Mouse (Mus musculus) neural tube, embryonic 11.5 days (tissue): Measurements from ENCODE around the gene Zranb1. TPM values are rescaled to one million over a fixed set of nuclear protein-coding genes. Genes with fewer than 3 reads are reported as not detected.

Source experiments
- ATAC-seq: fragments of 200-750 bp; cut with Nextera tagmentation; 2 replicates; pipeline ENCODE4 v1.8.0; 2017; ENCODE audit warnings: moderate number of reproducible peaks, mild to moderate bottlenecking, moderate TSS enrichment, moderate library complexity; ENCODE audit not compliant: insufficient read depth, low FRiP score, low TSS enrichment
- DNase-seq: peaks from one replicate; pipeline ENCODE4 v3.0.0-alpha.2; 2015; ENCODE audit warnings: low spot score
- H3K27ac ChIP-seq: fragments of 300-500 bp; sonication (generic); 2 replicates; pipeline ENCODE4 v1.5.1; 2014; ENCODE audit warnings: low read depth, mild to moderate bottlenecking, low read length
- H3K27me3 ChIP-seq: fragments of 300-500 bp; sonication (generic); 2 replicates; pipeline ENCODE4 v1.6.1; 2014; ENCODE audit warnings: mild to moderate bottlenecking, low read length, mixed read lengths; ENCODE audit not compliant: control insufficient read depth, insufficient read depth
- H3K36me3 ChIP-seq: fragments of 300-500 bp; sonication (generic); 2 replicates; pipeline ENCODE4 v1.6.1; 2014; ENCODE audit warnings: mild to moderate bottlenecking, low read length, moderate library complexity, mixed read lengths; ENCODE audit not compliant: control insufficient read depth, insufficient read depth
- H3K4me1 ChIP-seq: fragments of 300-500 bp; sonication (generic); 2 replicates; pipeline ENCODE4 v1.6.1; 2014; ENCODE audit warnings: low read length, mixed read lengths; ENCODE audit not compliant: control insufficient read depth, insufficient read depth
- H3K4me2 ChIP-seq: fragments of 300-500 bp; sonication (generic); 2 replicates; pipeline ENCODE4 v1.6.1; 2014; ENCODE audit warnings: low read depth, mild to moderate bottlenecking, moderate library complexity
- H3K4me3 ChIP-seq: fragments of 300-500 bp; sonication (generic); 2 replicates; pipeline ENCODE4 v1.5.1; 2014; ENCODE audit warnings: low read depth, low read length
- H3K9ac ChIP-seq: fragments of 300-500 bp; sonication (generic); 2 replicates; pipeline ENCODE4 v1.6.1; 2014; ENCODE audit warnings: mild to moderate bottlenecking, low read length
- H3K9me3 ChIP-seq: fragments of 300-500 bp; sonication (generic); 2 replicates; pipeline ENCODE4 v1.6.1; 2016; ENCODE audit warnings: low read length; ENCODE audit not compliant: control insufficient read depth
- WGBS: fragments of 180-500 bp; shearing (Covaris S2); extraction: QIAGEN DNeasy Blood & Tissue Kit; methylation state at CpG from one replicate; pipeline ENCODE4 v1.1.7; 2014; 5-methylcytosine and 5-hydroxymethylcytosine counted together
- polyA plus RNA-seq: library from polyadenylated mRNA; unstranded; fragments of >200 nt; fragmentation: Nextera tagmentation; extraction: Ambion mirVana; gene quantifications from 2 replicates; pipeline ENCODE4 v1.2.1, GENCODE M21; 2014

The Zranb1 gene
- polyA plus RNA-seq, 1 experiment from 2014 or later: 17.8 TPM

GRCm38 (mm10) chr7:132977981-132978380 lies 47.0 kb downstream of the Zranb1 start:
- H3K9ac ChIP-seq: no peak overlapping the region
- DNase-seq (no peak), ATAC-seq (no peak)
- no peak overlapping the region for H3K4me3 ChIP-seq
- no peak overlapping the region for H3K27ac ChIP-seq
- H3K4me2 ChIP-seq: no peak overlapping the region
- no peaks in the 10 kb centered on the region for H3K4me1 ChIP-seq
- H3K27me3 ChIP-seq: no peaks in the 10 kb centered on the region
- no peaks in the 10 kb centered on the region for H3K36me3 ChIP-seq
- H3K9me3 ChIP-seq: no peaks in the 10 kb centered on the region
- WGBS: 99% methylated on average over 2 of the region's 2 CpGs

GRCm38 (mm10) chr7:132982639-132983038 lies 51.7 kb downstream of the Zranb1 start:
- Histone ChIP-seq H3K4me2 (no peak overlapping the region), H3K27ac (no peak overlapping the region), H3K27me3 (no peaks in the 10 kb centered on the region), H3K4me3 (no peak overlapping the region), H3K9ac (no peak overlapping the region), H3K4me1 (no peaks in the 10 kb centered on the region), H3K9me3 (no peaks in the 10 kb centered on the region), H3K36me3 (peaks cover 3% of the 10 kb centered on the region)
- WGBS: 72% methylated on average over 3 of the region's 3 CpGs
- DNase-seq: no peak
- no peak for ATAC-seq

- DNase-seq (no peak), ATAC-seq (no peak)
- H3K9ac ChIP-seq: no peak overlapping the region
- no peaks in the 10 kb centered on the region for H3K9me3 ChIP-seq
- H3K4me2 ChIP-seq: no peak overlapping the region
- H3K4me3 ChIP-seq: no peak overlapping the region
- 89% methylated on average over 5 of the region's 5 CpGs for WGBS
- H3K36me3 ChIP-seq: peaks cover 14% of the 10 kb centered on the region
- no peaks in the 10 kb centered on the region for H3K4me1 ChIP-seq
- no peak overlapping the region for H3K27ac ChIP-seq
- H3K27me3 ChIP-seq: no peaks in the 10 kb centered on the region
Measured at GRCm38 (mm10) chr7:132989839-132990238, 58.9 kb downstream of the Zranb1 start.

GRCm38 (mm10) chr7:132991240-132991900 lies 60.4 kb downstream of the Zranb1 start:
- DNase-seq: no peak
- peaks cover 12% of the 10 kb centered on the region for H3K36me3 ChIP-seq
- WGBS: 90% methylated on average over 14 of the region's 14 CpGs

DNA sequence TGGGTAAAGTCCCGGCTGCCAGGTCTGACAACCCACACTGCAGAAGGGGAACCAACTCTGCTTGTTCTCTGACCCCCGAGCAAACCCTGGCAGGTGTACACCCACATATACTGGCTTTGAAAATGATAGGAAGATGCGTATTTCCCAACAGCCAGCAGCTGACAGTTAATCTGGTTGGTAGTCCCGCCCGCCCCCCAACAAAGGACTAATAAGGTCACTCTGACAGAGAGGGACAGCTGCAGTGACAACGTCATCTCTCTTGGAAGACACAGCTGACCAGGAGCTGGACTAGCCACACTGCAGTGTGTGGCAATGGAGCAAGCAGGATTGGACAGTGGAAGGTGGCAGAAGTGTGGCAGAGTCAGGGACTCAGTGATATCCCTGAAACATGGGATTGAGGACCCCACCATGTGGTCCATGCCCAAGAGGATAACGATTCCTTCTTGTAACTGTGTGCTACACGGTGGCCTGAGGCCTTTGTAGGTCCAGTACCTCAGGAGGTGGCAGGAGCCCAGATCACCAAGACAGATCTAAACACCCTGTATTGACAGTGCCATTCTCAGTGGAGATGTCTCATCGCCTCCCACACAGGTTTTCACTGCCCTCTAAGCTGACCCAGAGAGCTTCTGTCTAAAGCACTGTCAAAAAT lies 62.1 kb downstream of the Zranb1 start:
- Histone ChIP-seq H3K27me3 (no peaks in the 10 kb centered on the region), H3K9ac (no peak overlapping the region), H3K27ac (no peak overlapping the region), H3K4me3 (no peak overlapping the region), H3K9me3 (no peaks in the 10 kb centered on the region), H3K4me1 (no peaks in the 10 kb centered on the region), H3K4me2 (no peak overlapping the region), H3K36me3 (peaks cover 18% of the 10 kb centered on the region)
- 91% methylated on average over 9 of the region's 9 CpGs for WGBS
- DNase-seq (no peak), ATAC-seq (no peak)

More at GRCm38 (mm10) chr7:132991240-132991900, 60.4 kb downstream of the Zranb1 start:
- Histone ChIP-seq H3K4me1 (no peaks in the 10 kb centered on the region), H3K4me3 (no peak overlapping the region), H3K9ac (no peak overlapping the region), H3K27ac (no peak overlapping the region), H3K27me3 (no peaks in the 10 kb centered on the region), H3K9me3 (no peaks in the 10 kb centered on the region), H3K4me2 (no peak overlapping the region)
- no peak for ATAC-seq

GRCm38 (mm10) chr7:132994120-132994519 lies 63.2 kb downstream of the Zranb1 start:
- Histone ChIP-seq H3K27me3 (no peaks in the 10 kb centered on the region), H3K36me3 (peaks cover 19% of the 10 kb centered on the region), H3K4me1 (no peaks in the 10 kb centered on the region), H3K27ac (no peak overlapping the region), H3K9me3 (no peaks in the 10 kb centered on the region), H3K4me2 (no peak overlapping the region), H3K9ac (no peak overlapping the region), H3K4me3 (no peak overlapping the region)
- DNase-seq (no peak), ATAC-seq (no peak)
- 90% methylated on average over 8 of the region's 8 CpGs for WGBS

- peaks cover 19% of the 10 kb centered on the region for H3K36me3 ChIP-seq
- H3K9me3 ChIP-seq: no peaks in the 10 kb centered on the region
- H3K4me3 ChIP-seq: no peak overlapping the region
- ATAC-seq (no peak), DNase-seq (no peak)
- H3K27ac ChIP-seq: no peak overlapping the region
- no peak overlapping the region for H3K9ac ChIP-seq
- H3K4me1 ChIP-seq: no peaks in the 10 kb centered on the region
- H3K4me2 ChIP-seq: no peak overlapping the region
- no peaks in the 10 kb centered on the region for H3K27me3 ChIP-seq
- WGBS: 83% methylated on average over 6 of the region's 6 CpGs
Measured at GRCm38 (mm10) chr7:132994628-132995191, 63.8 kb downstream of the Zranb1 start.

GRCm38 (mm10) chr7:132996391-132996790 lies 65.4 kb downstream of the Zranb1 start:
- H3K27ac ChIP-seq: no peak overlapping the region
- WGBS: 91% methylated on average over 5 of the region's 5 CpGs
- no peak overlapping the region for H3K4me2 ChIP-seq
- peaks cover 16% of the 10 kb centered on the region for H3K36me3 ChIP-seq
- no peak for DNase-seq
- no peaks in the 10 kb centered on the region for H3K27me3 ChIP-seq
- H3K4me1 ChIP-seq: no peaks in the 10 kb centered on the region
- no peak for ATAC-seq
- no peak overlapping the region for H3K4me3 ChIP-seq
- no peaks in the 10 kb centered on the region for H3K9me3 ChIP-seq
- H3K9ac ChIP-seq: no peak overlapping the region

- no peaks in the 10 kb centered on the region for H3K9me3 ChIP-seq
- 98% methylated on average over 12 of the region's 12 CpGs for WGBS
- ATAC-seq: no peak
Measured at GRCm38 (mm10) chr7:132998639-132999038, 67.7 kb downstream of the Zranb1 start.

More at GRCm38 (mm10) chr7:132998639-132999038, 67.7 kb downstream of the Zranb1 start:
- peaks cover 11% of the 10 kb centered on the region for H3K36me3 ChIP-seq
- no peak overlapping the region for H3K4me2 ChIP-seq
- DNase-seq: no peak
- no peak overlapping the region for H3K4me3 ChIP-seq
- no peaks in the 10 kb centered on the region for H3K27me3 ChIP-seq
- no peaks in the 10 kb centered on the region for H3K4me1 ChIP-seq
- H3K9ac ChIP-seq: no peak overlapping the region
- H3K27ac ChIP-seq: no peak overlapping the region
